Mouse (Mus musculus) intestine, embryonic 16.5 days (tissue): ENCODE results near the gene Rnf185. TPM values are rescaled to one million over a fixed set of nuclear protein-coding genes. Genes with fewer than 3 reads are reported as not detected.

Experiments
- polyA plus RNA-seq: library from polyadenylated mRNA; unstranded; fragments of >200 nt; fragmentation: Nextera tagmentation; extraction: Ambion mirVana; gene quantifications from 2 replicates; pipeline ENCODE4 v1.2.1, GENCODE M21; 2015

The Rnf185 gene
- polyA plus RNA-seq, 1 experiment from 2014 or later = 34.1 TPM

Other genes starting within 250 kb of the Rnf185 start
- 31.0 and 32.4 TPM in 2 replicates for gene Eif4enif1, start 250.0 kb downstream of the Rnf185 start, polyA plus RNA-seq
- 179 and 194 TPM in 2 replicates for gene Drg1, start 185.9 kb downstream of the Rnf185 start, polyA plus RNA-seq
- 20.9 and 22.1 TPM in 2 replicates for gene Patz1, start 163.5 kb downstream of the Rnf185 start, polyA plus RNA-seq
- 7.3 and 8.8 TPM in 2 replicates for gene Pik3ip1, start 122.0 kb downstream of the Rnf185 start, polyA plus RNA-seq
- gene Limk2, start 43.2 kb downstream of the Rnf185 start, polyA plus RNA-seq = 81.3 and 90.6 TPM in 2 replicates
- 0.33 and 0.43 TPM in 2 replicates for gene Pla2g3, start 35.9 kb upstream of the Rnf185 start, polyA plus RNA-seq
- gene Inpp5j, start 52.5 kb upstream of the Rnf185 start, polyA plus RNA-seq = 5.6 and 5.9 TPM in 2 replicates
- gene Selenom, start 62.3 kb upstream of the Rnf185 start, polyA plus RNA-seq = 182 and 185 TPM in 2 replicates
- gene Smtn, start 88.2 kb upstream of the Rnf185 start, polyA plus RNA-seq = 78.2 and 80.1 TPM in 2 replicates
- gene Morc2a, start 196.8 kb upstream of the Rnf185 start, polyA plus RNA-seq = 17.1 and 18.1 TPM in 2 replicates